Mouse (Mus musculus) CH12.LX (cell line): ENCODE measurements around the gene Lrmda.

Experiments
- CHD1 ChIP-seq: IDR thresholded peaks from 2 replicates; pipeline ENCODE4 v1.6.1; 2012; ENCODE audit warnings: low read depth, low read length, improper control_type of control experiment, inconsistent platforms
- CTCF ChIP-seq, 2 experiments: IDR thresholded peaks in 1 of 2; conservative IDR thresholded peaks in 1 of 2; 2 replicates each; pipeline ENCODE4 v1.5.1; 2011 to 2012; ENCODE audit warnings: low read depth in 2 of 2, low read length in 2 of 2, improper control_type of control experiment in 1 of 2, inconsistent platforms in 1 of 2, mild to moderate bottlenecking in 1 of 2, moderate library complexity in 1 of 2
- MAFK ChIP-seq: IDR thresholded peaks from 2 replicates; pipeline ENCODE4 v1.6.1; 2011; ENCODE audit warnings: low read length, improper control_type of control experiment; ENCODE audit not compliant: insufficient replicate concordance
- MAX ChIP-seq: IDR thresholded peaks from 2 replicates; pipeline ENCODE4 v1.6.1; 2011; ENCODE audit warnings: low read length, improper control_type of control experiment
- MEF2A ChIP-seq: IDR thresholded peaks from 2 replicates; pipeline ENCODE4 v1.6.1; 2014; ENCODE audit warnings: low read depth, mild to moderate bottlenecking, inconsistent platforms, low read length, improper control_type of control experiment, borderline replicate concordance
- UBTF ChIP-seq: IDR thresholded peaks from 2 replicates; pipeline ENCODE4 v1.6.1; 2012; ENCODE audit warnings: low read depth, mild to moderate bottlenecking, inconsistent platforms, low read length, improper control_type of control experiment, moderate library complexity

GRCm38 (mm10) chr14:22372666-22373360 is 353.3 kb downstream of the Lrmda start:
- no peak for TF ChIP-seq UBTF
- TF ChIP-seq CHD1: no peak
- no peak for TF ChIP-seq MAX
- TF ChIP-seq MAFK: 0 out of 2 replicates have a peak, but pooled peaks have one; percentile 24
- peak; percentile 81 for TF ChIP-seq MEF2A
- no peak for TF ChIP-seq CTCF (conservative IDR thresholded peaks at IDR 0.05 in 1 of 2, IDR thresholded peaks at IDR 0.05 in 1 of 2; ENCODE audit: low read depth in 2 of 2, low read length in 2 of 2)
